Mouse (Mus musculus) forelimb bud, embryonic 11.5 days (tissue): Measurements from ENCODE around the gene Ppp1r37.
"Not testable (repeated sequence)": the region's sequence is repeated elsewhere in the genome, so short reads cannot be mapped to it uniquely, and the experiment has no call there.

ENCODE experiments used
- DNase-seq: peaks from one replicate; pipeline ENCODE4 v3.0.0-alpha.2; 2012; ENCODE audit warnings: low read depth, low spot score

Gene Ppp1r37

GRCm38 (mm10) chr7:19562643-19563410 lies at the start of gene Ppp1r37:
Ppp1r37 (minus strand) TSS chr7:19563076.
- DNase-seq: no peak

DNA sequence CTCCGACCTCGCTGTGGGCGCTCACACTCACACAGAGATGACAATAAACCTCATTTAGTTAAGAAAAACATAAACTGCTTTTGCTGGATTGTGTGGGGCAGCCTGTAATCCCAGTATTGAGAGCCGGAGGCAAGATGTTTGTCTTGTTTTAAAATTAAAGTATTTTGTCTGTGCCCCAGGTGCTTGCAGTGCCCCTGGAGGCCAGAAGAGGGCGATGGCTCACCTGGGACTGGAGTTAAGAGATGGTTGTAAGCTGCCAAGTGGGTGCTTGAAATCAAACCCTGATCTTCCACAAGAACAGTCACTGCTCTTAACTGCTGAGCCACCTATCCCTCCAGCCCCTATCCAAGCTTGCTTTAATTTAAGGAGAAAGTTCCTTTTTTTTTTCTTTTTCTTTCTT lies 48.1 kb upstream of the Ppp1r37 start:
- DNase-seq: no peak

GRCm38 (mm10) chr7:19609641-19610332 lies 46.9 kb upstream of the Ppp1r37 start:
- no peak for DNase-seq

GRCm38 (mm10) chr7:19607291-19607690 lies 44.4 kb upstream of the Ppp1r37 start:
- DNase-seq: no peak

DNA sequence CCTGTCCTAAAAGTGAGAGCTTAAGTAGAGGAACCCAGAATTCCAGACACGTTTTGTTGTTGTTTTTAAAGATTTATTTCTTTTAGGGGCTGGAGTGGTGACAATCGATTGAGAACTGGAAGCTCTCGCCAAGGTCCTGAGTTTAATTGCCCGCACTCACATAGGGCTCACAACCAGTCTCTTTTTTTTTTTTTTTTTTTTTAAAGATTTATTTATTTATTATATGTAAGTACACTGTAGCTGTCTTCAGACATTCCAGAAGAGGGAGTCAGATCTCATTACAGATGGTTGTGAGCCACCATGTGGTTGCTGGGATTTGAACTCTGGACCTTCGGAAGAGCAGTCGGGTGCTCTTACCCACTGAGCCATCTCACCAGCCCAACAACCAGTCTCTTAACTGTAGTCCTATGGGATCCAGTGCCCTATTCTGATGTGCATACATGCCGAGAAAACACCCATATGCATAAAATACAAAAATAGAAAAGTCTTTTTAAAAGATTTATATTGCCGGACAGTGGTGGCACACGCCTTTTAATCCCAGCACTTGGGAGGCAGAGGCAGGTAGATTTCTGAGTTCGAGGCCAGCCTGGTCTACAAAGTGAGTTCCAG lies 41.8 kb upstream of the Ppp1r37 start:
- DNase-seq: not testable (repeated sequence)

DNA sequence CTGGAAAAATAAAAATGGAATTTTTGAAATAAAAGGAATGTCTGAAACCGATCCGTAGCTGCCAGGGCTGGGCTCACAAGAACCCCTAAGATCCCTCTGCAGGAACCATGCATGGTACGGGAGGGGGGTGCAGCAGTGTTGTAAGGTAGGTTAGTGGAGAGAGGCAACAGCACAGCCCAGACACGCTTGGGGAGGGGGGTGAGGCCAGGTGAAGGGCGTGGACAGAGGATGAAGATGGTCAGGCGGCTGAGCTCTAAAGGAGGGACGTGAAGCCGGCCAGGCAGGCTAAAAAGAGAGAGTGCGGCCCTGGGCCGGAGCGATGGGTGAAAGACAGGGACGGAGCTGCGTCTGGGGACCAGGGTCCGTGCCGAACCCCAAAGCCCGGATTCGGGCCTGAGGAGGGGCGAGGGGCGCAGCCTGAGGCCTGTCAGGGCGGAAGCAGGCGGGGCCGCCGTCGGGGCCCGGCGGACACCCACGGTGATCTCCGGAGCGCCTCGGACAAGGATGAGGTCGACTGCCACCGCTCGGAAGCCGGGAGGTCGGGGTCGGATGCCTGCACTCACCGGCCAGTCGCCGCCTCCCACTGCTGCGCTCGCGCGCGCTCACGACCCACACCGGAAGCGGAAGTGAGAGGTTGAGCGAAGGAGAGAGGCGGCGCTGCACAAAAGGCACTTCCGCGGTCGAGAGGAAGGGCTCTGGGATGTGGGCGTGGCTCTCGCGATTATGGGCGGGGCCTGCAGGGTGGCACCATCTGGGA lies 41.2 kb upstream of the Ppp1r37 start, which contains the start of gene Clasrp:
Gene Clasrp, minus strand, starts transcription at position 638 of the 757 bp plus-strand sequence.
- peak; percentile 94 for DNase-seq

DNA sequence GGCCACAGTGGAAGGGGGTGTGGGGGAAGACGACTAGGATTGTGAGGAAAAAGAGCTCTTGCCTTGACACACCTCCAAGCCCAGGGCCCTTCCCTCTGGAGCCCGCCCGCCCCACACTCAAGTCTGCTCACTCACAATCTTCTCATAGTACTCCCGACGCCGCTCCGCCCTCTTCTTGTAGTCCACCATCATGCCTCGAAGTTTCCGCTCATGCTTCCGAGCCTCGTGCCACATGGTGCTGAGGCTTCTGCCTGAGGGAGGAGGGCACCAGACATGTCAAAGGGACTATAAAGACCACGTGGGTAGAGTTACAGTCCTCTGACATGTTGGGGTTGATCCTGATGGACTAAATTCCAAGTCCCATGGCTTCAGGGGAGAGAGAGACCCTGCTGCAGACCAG lies 40.2 kb upstream of the Ppp1r37 start:
- no peak for DNase-seq

GRCm38 (mm10) chr7:19600562-19600961 lies 37.7 kb upstream of the Ppp1r37 start:
- no peak for DNase-seq

- no peak for DNase-seq
Observed at GRCm38 (mm10) chr7:19593061-19593730, 30.3 kb upstream of the Ppp1r37 start.

- peak; percentile 82 for DNase-seq
Observed at GRCm38 (mm10) chr7:19589917-19590316, 27.0 kb upstream of the Ppp1r37 start.

GRCm38 (mm10) chr7:19589207-19589606 lies 26.3 kb upstream of the Ppp1r37 start:
- DNase-seq: peak; percentile 62

DNA sequence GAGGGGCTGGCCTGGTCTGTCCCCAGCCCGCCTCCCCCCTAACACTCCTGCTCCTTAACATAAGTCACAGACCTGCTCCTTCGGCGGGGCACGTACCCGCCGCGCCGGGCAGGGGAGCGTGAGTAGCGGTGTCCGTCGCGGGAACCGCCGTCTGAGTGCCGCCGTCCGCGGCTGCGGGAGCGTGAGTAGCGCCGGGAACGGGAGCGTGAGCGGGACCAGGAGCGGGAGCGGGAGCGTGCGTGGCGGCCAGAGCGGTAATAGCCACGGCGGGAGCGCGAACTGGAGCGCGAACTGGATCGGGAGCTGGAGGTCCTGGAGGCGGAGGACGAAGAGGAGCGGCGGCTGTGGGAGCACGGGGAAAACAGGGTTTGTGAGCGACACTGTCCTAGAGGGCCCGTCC lies 23.4 kb upstream of the Ppp1r37 start:
- DNase-seq: no peak

GRCm38 (mm10) chr7:19580634-19581033 lies 17.8 kb upstream of the Ppp1r37 start:
- no peak for DNase-seq

GRCm38 (mm10) chr7:19579751-19580150 lies 16.9 kb upstream of the Ppp1r37 start:
- no peak for DNase-seq

DNA sequence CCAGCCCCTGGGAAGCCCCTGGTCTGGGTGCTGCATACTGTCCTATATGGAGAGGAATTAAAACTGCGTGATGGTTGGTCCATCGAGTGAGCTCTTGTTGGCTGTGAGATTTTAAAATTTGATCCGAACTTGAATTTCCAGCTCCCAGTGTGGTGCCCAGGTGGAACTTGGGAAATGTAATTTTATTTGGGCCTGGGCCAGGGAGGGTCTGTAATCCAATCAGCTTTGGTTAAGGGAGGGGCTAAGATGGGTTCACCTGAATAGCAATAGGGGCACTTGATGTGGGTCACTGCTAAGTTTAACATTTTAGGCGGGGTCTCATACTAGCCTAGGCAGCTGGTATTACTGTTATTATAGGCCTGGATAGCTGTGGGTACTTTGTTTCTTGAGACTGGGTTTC lies 15.6 kb upstream of the Ppp1r37 start:
- no peak for DNase-seq

DNA sequence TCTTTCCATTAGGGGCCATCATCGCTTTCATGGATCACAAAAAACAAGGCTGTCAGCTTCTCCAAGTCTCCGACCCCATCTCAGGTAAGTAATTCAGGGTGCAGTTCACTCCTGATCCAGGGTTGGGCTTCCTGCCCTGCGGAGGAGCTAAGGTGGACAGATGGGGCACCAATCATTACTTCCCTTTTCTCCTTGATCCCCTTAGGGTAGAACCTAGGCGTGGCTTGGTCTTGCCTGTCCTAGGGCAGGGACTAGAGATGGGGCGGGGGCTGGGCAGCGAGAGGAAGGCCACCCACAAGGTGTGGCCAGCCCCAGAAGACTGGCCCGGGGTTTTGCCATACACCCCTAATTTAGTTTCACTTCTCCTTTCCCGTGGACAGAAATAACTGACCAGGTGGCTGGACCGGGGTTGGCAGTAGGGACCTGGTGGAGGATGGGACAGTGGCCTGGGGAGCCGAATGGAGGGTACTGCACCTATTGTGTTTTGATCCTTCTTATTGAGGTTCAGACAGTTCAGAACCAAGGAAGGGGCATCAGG lies 15.1 kb upstream of the Ppp1r37 start:
- DNase-seq: no peak

DNA sequence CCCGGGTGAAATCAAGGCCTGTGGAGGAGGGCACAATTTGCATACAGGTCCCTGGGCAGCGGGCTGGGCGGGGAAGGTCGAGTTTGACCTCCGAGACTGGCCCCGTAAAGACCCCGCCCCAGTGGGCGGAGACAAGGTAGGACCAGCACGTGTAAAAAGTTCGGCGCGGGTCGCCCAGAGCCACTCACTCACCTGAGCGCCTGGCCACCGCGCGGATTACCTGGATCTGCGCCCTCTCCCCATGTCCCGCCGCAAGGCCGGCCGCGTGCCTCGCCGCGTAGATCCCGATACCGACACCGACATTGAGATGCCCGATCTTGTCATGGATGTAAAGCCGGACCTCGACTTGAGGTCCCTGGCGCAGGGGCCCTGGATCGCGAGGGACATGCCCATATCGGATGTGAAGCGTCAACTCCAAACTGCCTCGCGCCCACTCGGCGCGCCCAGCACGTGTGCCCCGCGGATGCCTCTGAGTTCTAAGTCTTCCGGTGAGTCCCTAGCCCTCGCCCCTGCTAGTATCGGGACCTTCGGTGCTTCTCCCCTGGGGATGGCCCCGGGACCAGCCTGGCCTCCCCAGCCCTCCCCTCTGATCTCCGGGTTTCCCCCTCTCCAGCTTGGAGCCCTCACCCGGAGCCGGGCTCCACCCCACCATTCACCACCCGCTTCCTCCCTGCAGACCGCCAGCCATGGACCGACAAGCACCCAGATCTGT lies 14.4 kb upstream of the Ppp1r37 start, which contains the start of the genes Zfp296 and Gemin7:
Gene Zfp296, plus strand, starts transcription at position 147 of the 712 bp plus-strand sequence.
Gene Gemin7, minus strand, starts transcription at position 455 of the 712 bp plus-strand sequence.
- no peak for DNase-seq

DNA sequence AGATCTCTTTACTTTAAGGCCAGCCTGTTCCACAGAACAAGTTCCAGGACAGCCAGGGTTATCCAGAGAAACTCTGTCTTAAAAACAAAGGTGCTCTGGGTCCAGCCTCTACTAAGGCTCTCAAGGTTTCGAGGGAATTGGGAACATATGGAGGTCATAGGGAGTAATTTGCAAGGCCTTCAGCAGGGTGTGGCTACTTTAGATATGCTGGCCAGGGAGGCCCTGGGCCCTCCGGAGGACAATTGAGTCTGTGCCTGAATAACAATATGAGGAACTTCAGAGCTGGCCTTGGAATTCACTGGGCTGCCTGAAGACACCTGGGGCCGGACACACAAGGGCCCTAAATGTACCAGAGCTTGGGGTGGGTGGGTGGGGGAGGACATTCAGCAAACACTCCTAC lies 12.7 kb upstream of the Ppp1r37 start:
- DNase-seq: no peak

- no peak for DNase-seq
Observed at GRCm38 (mm10) chr7:19573776-19574140, 10.9 kb upstream of the Ppp1r37 start.
